Mouse (Mus musculus) forebrain, postnatal 0 days (tissue): ENCODE data around the gene Gab1. TPM values are rescaled to one million over a fixed set of nuclear protein-coding genes. Genes with fewer than 3 reads are reported as not detected.

Experiments
- ATAC-seq: fragments of 200-750 bp; cut with Nextera tagmentation; 2 replicates; pipeline ENCODE4 v1.8.0; 2017; ENCODE audit warnings: mild to moderate bottlenecking, moderate library complexity
- DNase-seq: peaks from one replicate; pipeline ENCODE4 v3.0.0-alpha.2; 2015
- H3K27ac ChIP-seq: fragments of 300-500 bp; sonication (generic); 2 replicates; pipeline ENCODE4 v1.5.1; 2014; ENCODE audit warnings: low read depth, mild to moderate bottlenecking, antibody characterized with exemption, low read length, moderate library complexity, mixed read lengths
- H3K27me3 ChIP-seq: fragments of 300-500 bp; sonication (generic); 2 replicates; pipeline ENCODE4 v1.6.1; 2014; ENCODE audit warnings: mild to moderate bottlenecking, low read length, mixed read lengths; ENCODE audit not compliant: insufficient read depth
- H3K36me3 ChIP-seq: fragments of 300-500 bp; sonication (generic); 2 replicates; pipeline ENCODE4 v1.6.1; 2014; ENCODE audit warnings: mild to moderate bottlenecking, moderate library complexity; ENCODE audit not compliant: insufficient read depth
- H3K4me1 ChIP-seq: fragments of 300-500 bp; sonication (generic); 2 replicates; pipeline ENCODE4 v1.6.1; 2014; ENCODE audit warnings: antibody characterized with exemption; ENCODE audit not compliant: insufficient read depth
- H3K4me2 ChIP-seq: fragments of 300-500 bp; sonication (generic); 2 replicates; pipeline ENCODE4 v1.6.1; 2014; ENCODE audit warnings: low read depth, mild to moderate bottlenecking, moderate library complexity
- H3K4me3 ChIP-seq: fragments of 300-500 bp; sonication (generic); 2 replicates; pipeline ENCODE4 v1.5.1; 2014; ENCODE audit warnings: low read depth, low read length, mixed read lengths
- H3K9ac ChIP-seq: fragments of 300-500 bp; sonication (generic); 2 replicates; pipeline ENCODE4 v1.6.1; 2014; ENCODE audit warnings: mild to moderate bottlenecking
- H3K9me3 ChIP-seq: fragments of 300-500 bp; sonication (generic); 2 replicates; pipeline ENCODE4 v1.6.1; 2016; ENCODE audit warnings: low read length
- CTCF ChIP-seq: sonication (generic); IDR thresholded peaks from 2 replicates; pipeline ENCODE4 v1.5.1; 2016; ENCODE audit warnings: antibody characterized with exemption, control low read depth, low read depth
- whole genome bisulfite sequencing: fragments of 180-500 bp; shearing (Covaris S2); extraction: QIAGEN DNeasy Blood & Tissue Kit; methylation state at CpG from one replicate; pipeline ENCODE4 v1.1.7; 2014; 5-methylcytosine and 5-hydroxymethylcytosine counted together
- polyA plus RNA-seq: library from polyadenylated mRNA; unstranded; fragments of >200 nt; fragmentation: Nextera tagmentation; extraction: Ambion mirVana; gene quantifications from 2 replicates; pipeline ENCODE4 v1.2.1, GENCODE M21; 2015
- total RNA-seq: library from RNA; depleted of rRNA; stranded (reverse); fragments of >200 nt; gene quantifications from 2 replicates; pipeline ENCODE4 v1.2.3, GENCODE M21; 2014

Gab1 gene
- total and polyA plus RNA-seq, 2 experiments from 2014 or later: 9.8 to 15.7 TPM

DNA sequence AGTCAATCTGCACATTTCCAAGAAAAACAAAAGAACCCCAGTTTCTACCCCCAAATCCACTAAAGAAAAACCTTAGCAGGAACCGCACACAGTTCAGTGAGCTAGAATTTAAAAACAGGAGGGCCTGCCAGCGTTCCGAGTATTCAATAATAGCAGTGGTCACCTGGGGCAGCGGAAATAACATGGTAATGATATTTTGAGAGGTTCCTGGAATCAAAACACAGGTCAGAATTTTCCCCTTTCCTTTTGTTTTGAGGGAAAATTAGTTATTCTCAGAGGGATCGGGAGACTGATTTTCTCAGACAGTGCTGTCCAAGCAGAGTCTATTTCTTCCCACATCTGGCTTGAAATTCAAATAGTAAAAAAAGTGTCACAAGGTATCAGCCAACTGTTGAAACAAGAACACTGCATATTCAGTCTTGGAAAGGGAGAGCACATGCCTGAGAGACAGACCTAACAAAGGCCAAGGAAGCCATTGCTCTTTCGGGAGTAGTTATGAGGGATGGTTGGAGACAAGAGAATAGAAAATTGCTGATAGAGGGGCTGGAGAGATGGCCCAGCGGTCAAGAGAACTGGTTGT lies 82.0 kb downstream of the Gab1 start:
- H3K4me2 ChIP-seq: no peak overlapping the region
- no peak overlapping the region for H3K4me3 ChIP-seq
- no peak for TF ChIP-seq CTCF
- ATAC-seq (no peak), DNase-seq (no peak)
- no peaks in the 10 kb centered on the region for H3K36me3 ChIP-seq
- no peaks in the 10 kb centered on the region for H3K4me1 ChIP-seq
- H3K9ac ChIP-seq: no peak overlapping the region
- H3K27ac ChIP-seq: no peak overlapping the region
- H3K27me3 ChIP-seq: no peaks in the 10 kb centered on the region
- H3K9me3 ChIP-seq: no peaks in the 10 kb centered on the region
- WGBS: 83% methylated on average over 7 of the region's 7 CpGs

DNA sequence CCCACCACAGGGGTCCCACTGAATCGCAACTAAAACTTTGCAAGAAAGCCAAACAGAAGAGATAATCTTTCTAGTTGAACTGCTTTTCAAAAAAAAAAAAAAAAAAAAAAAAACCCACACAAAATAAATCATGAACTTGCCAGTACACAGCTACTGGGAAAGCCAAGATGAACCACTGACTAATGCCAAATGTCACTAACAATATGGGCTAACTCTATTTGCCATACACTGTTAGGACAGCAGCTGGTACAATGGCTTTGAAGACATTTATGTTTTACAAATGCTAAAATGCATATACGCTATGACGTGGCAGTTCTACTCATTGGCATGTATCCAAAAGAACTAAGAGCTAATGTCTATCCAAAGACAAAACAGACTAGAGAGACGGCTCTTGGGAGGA lies 84.2 kb downstream of the Gab1 start:
- H3K4me2 ChIP-seq: no peak overlapping the region
- ATAC-seq (no peak), DNase-seq (no peak)
- no peak overlapping the region for H3K27ac ChIP-seq
- H3K9ac ChIP-seq: no peak overlapping the region
- TF ChIP-seq CTCF: no peak
- H3K4me3 ChIP-seq: no peak overlapping the region
- H3K4me1 ChIP-seq: no peaks in the 10 kb centered on the region
- H3K9me3 ChIP-seq: no peaks in the 10 kb centered on the region
- H3K36me3 ChIP-seq: no peaks in the 10 kb centered on the region
- 44% methylated on average over 4 of the region's 4 CpGs for WGBS
- no peaks in the 10 kb centered on the region for H3K27me3 ChIP-seq

DNA sequence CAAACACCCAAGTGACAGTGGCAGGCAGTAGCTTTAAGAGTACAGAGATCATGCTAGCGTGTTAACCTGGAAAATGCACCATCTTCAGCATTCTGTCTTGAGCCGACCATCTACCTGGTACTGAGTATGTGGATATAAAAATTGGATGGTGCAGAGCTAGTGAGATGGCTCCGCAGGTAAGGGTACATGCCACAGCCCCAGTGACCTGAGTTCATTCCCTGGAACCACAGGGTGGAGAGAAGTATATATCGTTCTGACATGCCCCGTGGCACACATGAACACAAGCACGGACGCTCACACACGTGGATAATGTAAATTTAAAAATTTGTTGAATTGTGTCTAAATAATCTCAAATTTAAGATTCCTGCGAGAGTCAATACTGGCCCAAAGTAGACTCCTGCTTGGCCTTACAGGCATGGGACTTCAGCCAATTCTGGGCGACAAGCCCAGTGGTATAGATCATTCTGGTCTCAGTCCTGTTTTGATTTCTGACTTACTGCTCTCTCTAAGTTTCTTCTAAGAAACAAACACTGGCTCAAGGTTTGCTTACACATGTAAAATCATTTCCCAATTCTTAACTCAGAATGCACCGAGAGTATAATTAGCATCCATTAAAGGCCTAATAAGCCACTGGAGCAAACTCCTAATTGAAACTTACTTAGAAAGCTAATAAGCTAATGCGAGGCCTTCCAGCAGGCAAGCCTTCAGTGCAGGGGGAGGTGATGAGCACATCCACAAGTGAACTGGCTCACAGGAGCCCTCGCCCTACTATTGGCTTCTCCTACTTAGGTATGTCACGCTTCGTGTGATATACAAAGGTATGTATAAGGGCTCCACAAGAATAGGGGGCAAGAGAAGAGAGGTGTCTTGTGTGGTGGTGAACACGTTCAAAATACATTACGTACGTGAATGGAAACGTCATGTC lies 85.5 kb downstream of the Gab1 start:
- DNase-seq (no peak), ATAC-seq (no peak)
- Histone ChIP-seq H3K27ac (no peak overlapping the region), H3K36me3 (no peaks in the 10 kb centered on the region), H3K9me3 (no peaks in the 10 kb centered on the region), H3K4me2 (no peak overlapping the region), H3K9ac (no peak overlapping the region), H3K27me3 (no peaks in the 10 kb centered on the region), H3K4me1 (no peaks in the 10 kb centered on the region), H3K4me3 (no peak overlapping the region)
- WGBS: 80% methylated on average over 19 of the region's 19 CpGs
- TF ChIP-seq CTCF: no peak

DNA sequence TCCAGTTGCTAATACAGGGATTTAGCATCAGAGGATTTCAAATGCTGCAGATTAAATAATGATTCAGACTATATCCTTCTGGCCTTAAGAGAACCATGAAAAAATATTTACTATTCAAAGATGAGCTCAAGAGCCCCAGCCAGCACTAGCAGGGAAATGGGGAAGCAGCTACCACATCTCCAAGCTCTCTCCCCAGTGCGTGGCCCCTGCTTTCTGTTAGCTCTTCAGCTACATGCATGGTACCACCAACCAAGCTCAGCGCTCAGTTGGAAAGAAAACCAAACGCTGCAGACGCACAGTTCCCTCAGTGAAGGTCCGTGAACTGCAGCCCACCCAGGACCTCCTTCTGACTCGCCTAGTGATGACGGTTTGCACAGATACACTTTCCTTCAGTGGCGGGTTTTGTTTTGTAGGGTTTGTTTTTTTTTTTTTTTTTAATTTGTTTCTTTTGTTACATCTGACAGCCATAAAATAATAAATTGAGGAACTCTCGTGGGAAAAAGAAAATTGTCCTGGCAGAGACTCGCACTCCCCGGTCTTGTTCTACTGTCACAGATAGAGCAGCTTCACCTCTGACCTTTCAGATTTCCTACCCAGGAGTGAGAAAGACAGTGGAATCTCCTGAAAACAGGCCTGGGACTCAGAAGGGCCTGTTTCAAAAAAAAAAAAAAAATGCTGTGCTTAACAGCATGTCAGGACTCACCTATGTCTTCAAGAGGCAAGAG lies 86.4 kb downstream of the Gab1 start:
- 78% methylated on average over 11 of the region's 11 CpGs for WGBS
- Histone ChIP-seq H3K27me3 (no peaks in the 10 kb centered on the region), H3K4me1 (no peaks in the 10 kb centered on the region), H3K9me3 (no peaks in the 10 kb centered on the region), H3K4me3 (no peak overlapping the region), H3K9ac (no peak overlapping the region), H3K27ac (no peak overlapping the region), H3K4me2 (no peak overlapping the region), H3K36me3 (no peaks in the 10 kb centered on the region)
- ATAC-seq (no peak), DNase-seq (no peak)
- TF ChIP-seq CTCF: no peak

DNA sequence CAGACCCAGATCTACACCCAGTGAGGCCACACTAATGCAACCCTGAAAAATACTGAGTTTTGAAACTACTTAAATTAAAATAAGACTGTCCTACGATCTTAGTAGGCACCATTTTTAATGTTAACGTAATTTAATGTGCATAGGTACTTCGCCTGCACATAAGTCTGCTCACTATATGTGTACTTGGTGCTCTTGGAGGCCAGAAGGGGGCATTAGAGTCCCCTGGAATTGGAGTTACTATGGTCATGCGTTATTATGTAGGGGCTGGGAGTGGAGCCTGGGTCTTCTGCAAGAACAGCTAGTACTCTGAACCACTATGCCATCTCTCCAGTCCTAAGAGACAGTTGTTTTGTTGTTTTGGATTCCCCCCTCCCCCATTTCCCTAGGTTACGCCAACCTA lies 88.1 kb downstream of the Gab1 start:
- Histone ChIP-seq H3K4me1 (no peaks in the 10 kb centered on the region), H3K27me3 (no peaks in the 10 kb centered on the region), H3K4me2 (no peak overlapping the region), H3K4me3 (no peak overlapping the region), H3K9me3 (no peaks in the 10 kb centered on the region), H3K9ac (no peak overlapping the region), H3K36me3 (peaks cover 6% of the 10 kb centered on the region; the same call in 1 of the 2 replicates), H3K27ac (no peak overlapping the region)
- TF ChIP-seq CTCF: peak; percentile 14; the same call in 1 of the 2 replicates
- no peak for ATAC-seq
- WGBS: 88% methylated on average over 5 of the region's 5 CpGs
- DNase-seq: no peak

DNA sequence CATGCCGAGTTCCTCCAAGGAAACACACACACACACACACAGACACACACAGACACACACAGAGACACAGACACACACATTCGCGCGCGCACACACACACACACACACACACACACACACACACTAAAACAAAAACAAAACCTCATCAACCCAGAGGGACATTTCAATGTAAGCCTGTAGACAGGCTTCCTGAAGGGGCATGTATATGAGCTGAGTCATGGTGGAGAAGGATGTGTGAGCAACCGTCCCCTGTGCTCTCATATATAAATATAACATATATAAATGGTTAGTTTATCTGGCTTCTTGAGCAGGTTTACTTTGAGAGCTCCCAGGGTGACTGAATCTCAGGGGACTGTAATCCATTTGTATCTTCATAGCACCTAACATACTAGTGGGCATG lies 91.0 kb downstream of the Gab1 start:
- 90% methylated on average over 6 of the region's 6 CpGs for WGBS

More for the DNA sequence above, 91.0 kb downstream of the Gab1 start:
- Histone ChIP-seq H3K36me3 (peaks cover 10% of the 10 kb centered on the region; the same call in 1 of the 2 replicates), H3K9ac (no peak overlapping the region), H3K9me3 (no peaks in the 10 kb centered on the region), H3K4me3 (no peak overlapping the region), H3K4me1 (no peaks in the 10 kb centered on the region), H3K27ac (no peak overlapping the region), H3K4me2 (no peak overlapping the region), H3K27me3 (no peaks in the 10 kb centered on the region)
- no peak for TF ChIP-seq CTCF
- DNase-seq (no peak), ATAC-seq (no peak)
